Mouse (Mus musculus): ENCODE results near the gene Nfatc4. TPM values are rescaled to one million over a fixed set of nuclear protein-coding genes. Genes with fewer than 3 reads are reported as not detected.

Gene Nfatc4
- 25.7 and 26.3 TPM in 2 replicates for polyA plus RNA-seq (2015; fragmentation: Nextera tagmentation; extraction: Ambion mirVana)

- Histone ChIP-seq H3K27ac (peak within 1 kb of the TSS; percentile 95), H3K4me3 (replicated peaks) (peak within 1 kb of the TSS; percentile 62), H3K4me1 (replicated peaks) (peaks cover 26% of the 10 kb centered on the region), H3K36me3 (no peaks in the 10 kb centered on the region), H3K9me3 (no peaks in the 10 kb centered on the region), H3K4me2 (replicated peaks) (peak within 1 kb of the TSS; percentile 90), H3K9ac (peak within 1 kb of the TSS; percentile 73), H3K27me3 (replicated peaks) (peaks cover 3% of the 10 kb centered on the region; the same call in 1 of the 2 replicates)
- peak; percentile 89 for ATAC-seq
- under 1% methylated on average over 41 of the region's 46 CpGs for WGBS
Measured at GRCm38 (mm10) chr14:55822991-55823762, at the start of gene Nfatc4. Nfatc4 (plus strand) TSS chr14:55823144.

GRCm38 (mm10) chr14:55776711-55777110 is 46.2 kb upstream of the Nfatc4 start:
- peak; percentile 30; the same call in 1 of the 2 replicates for ATAC-seq
- WGBS: 39% methylated on average over 7 of the region's 7 CpGs
- H3K4me2 ChIP-seq (replicated peaks): no peak overlapping the region
- H3K36me3 ChIP-seq: no peaks in the 10 kb centered on the region
- no peak overlapping the region for H3K4me3 ChIP-seq (replicated peaks)
- H3K4me1 ChIP-seq (replicated peaks): peaks cover 9% of the 10 kb centered on the region
- no peaks in the 10 kb centered on the region; the same call in 1 of the 2 replicates for H3K27me3 ChIP-seq (replicated peaks)
- 0 out of 2 replicates have a peak overlapping the region, but pooled peaks have one; percentile 10 for H3K27ac ChIP-seq
- H3K9me3 ChIP-seq: no peaks in the 10 kb centered on the region
- no peak overlapping the region for H3K9ac ChIP-seq

DNA sequence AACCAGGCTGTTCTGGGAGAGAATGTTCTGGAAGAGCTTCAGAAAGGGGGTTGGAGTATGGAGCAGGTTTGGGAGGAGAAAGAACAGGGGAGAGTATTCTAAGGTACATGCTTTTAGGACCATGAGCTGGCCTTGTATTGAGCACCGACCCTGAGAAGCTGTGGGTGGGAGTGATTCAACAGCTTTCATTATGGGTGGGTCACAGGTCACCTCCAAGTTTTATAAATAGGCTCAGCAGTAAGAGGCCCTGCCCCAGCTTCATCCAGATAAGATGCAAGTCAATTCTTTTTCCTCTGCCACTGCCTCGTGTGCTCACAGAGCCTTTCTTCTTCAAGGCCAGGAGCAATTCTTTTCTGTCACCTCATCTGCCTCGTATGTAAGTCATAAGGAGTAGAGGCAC is 45.8 kb upstream of the Nfatc4 start:
- Histone ChIP-seq H3K27me3 (replicated peaks) (no peaks in the 10 kb centered on the region), H3K4me2 (replicated peaks) (no peak overlapping the region), H3K4me3 (replicated peaks) (no peak overlapping the region), H3K9ac (no peak overlapping the region), H3K4me1 (replicated peaks) (peaks cover 10% of the 10 kb centered on the region), H3K9me3 (no peaks in the 10 kb centered on the region), H3K36me3 (no peaks in the 10 kb centered on the region), H3K27ac (0 out of 2 replicates have a peak overlapping the region, but pooled peaks have one; percentile 10)
- peak; percentile 52; the same call in 1 of the 2 replicates for ATAC-seq
- WGBS: 14% methylated on average over 3 of the region's 3 CpGs

DNA sequence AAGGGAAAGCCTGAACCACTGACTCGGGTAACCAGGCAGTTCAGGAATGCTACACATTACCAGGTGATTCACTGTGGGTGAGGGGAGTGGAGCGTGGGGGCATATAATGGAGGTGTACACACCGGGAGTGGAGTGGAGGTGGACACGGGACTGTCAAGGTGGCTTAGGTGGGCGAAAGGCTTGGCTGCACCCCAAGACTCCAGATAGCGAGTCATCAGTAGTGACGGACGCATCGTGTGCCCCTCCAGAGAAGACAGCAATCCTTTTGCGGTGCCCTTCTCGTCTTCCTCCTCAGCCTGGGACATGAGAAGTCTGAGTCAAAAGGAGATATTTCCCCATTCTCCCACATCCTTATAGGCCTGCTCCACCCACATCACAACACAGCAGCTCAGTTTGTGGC is 45.1 kb upstream of the Nfatc4 start:
- WGBS: 83% methylated on average over 11 of the region's 11 CpGs
- Histone ChIP-seq H3K27me3 (replicated peaks) (0 out of 2 replicates have a peak, but pooled peaks cover 3% of the 10 kb centered on the region), H3K27ac (no peak overlapping the region), H3K4me3 (replicated peaks) (no peak overlapping the region), H3K9ac (no peak overlapping the region), H3K4me1 (replicated peaks) (peaks cover 15% of the 10 kb centered on the region), H3K36me3 (no peaks in the 10 kb centered on the region), H3K9me3 (no peaks in the 10 kb centered on the region), H3K4me2 (replicated peaks) (no peak overlapping the region)
- no peak for ATAC-seq

GRCm38 (mm10) chr14:55778686-55779085 is 44.3 kb upstream of the Nfatc4 start:
- H3K9me3 ChIP-seq: no peaks in the 10 kb centered on the region
- no peaks in the 10 kb centered on the region for H3K36me3 ChIP-seq
- WGBS: 89% methylated on average over 15 of the region's 15 CpGs
- no peak overlapping the region for H3K9ac ChIP-seq
- ATAC-seq: no peak
- peaks cover 3% of the 10 kb centered on the region; the same call in 1 of the 2 replicates for H3K27me3 ChIP-seq (replicated peaks)
- H3K4me1 ChIP-seq (replicated peaks): peaks cover 20% of the 10 kb centered on the region
- H3K27ac ChIP-seq: no peak overlapping the region
- no peak overlapping the region for H3K4me3 ChIP-seq (replicated peaks)
- no peak overlapping the region for H3K4me2 ChIP-seq (replicated peaks)

DNA sequence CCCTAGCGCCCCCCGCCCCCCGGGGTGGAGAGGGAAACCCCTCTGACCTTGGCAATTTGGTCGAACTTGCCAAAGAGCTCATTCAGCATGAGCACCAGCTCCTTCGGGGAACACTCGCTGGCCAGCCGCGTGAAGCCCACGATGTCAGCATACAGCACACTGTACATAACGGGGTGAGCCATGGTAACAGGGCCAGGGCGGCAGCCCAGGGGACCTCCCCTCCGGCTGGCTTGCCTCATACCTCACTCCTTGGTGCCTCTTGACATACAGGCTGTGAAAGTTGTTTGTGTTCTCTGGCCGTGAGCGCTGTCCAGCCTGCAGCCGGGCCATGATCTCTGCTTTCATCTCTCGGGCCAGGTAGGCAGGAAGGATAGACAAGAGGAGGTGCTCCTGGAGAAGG is 43.3 kb upstream of the Nfatc4 start:
- Histone ChIP-seq H3K27me3 (replicated peaks) (peaks cover 6% of the 10 kb centered on the region; the same call in 1 of the 2 replicates), H3K36me3 (no peaks in the 10 kb centered on the region), H3K4me1 (replicated peaks) (peaks cover 23% of the 10 kb centered on the region), H3K27ac (no peak overlapping the region), H3K9me3 (no peaks in the 10 kb centered on the region), H3K4me2 (replicated peaks) (no peak overlapping the region), H3K4me3 (replicated peaks) (no peak overlapping the region), H3K9ac (no peak overlapping the region)
- no peak for ATAC-seq
- 56% methylated on average over 16 of the region's 16 CpGs for WGBS

DNA sequence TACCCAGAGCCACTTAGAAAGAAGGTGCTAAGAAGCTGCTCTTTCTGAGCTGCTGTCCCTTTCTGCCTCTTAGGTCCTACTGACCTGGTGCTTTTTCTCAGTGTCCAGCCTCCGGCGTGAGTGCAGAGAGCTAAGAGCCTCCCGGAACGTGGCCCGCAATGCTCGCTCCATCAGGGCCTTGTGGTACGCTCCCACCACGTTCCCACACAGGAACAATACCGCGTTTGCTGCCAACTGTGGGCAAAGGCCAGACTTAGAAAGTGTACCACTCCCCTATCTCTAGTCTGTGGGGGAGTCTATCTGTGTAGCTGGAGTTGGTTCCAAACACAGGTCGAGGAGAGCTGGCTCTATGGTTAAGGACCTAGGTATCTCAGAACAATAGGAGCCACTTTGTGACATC is 42.2 kb upstream of the Nfatc4 start:
- Histone ChIP-seq H3K4me2 (replicated peaks) (no peak overlapping the region), H3K27ac (no peak overlapping the region), H3K4me1 (replicated peaks) (peaks cover 23% of the 10 kb centered on the region), H3K4me3 (replicated peaks) (no peak overlapping the region), H3K9me3 (no peaks in the 10 kb centered on the region), H3K9ac (no peak overlapping the region), H3K36me3 (no peaks in the 10 kb centered on the region), H3K27me3 (replicated peaks) (peaks cover 6% of the 10 kb centered on the region; the same call in 1 of the 2 replicates)
- WGBS: 84% methylated on average over 11 of the region's 11 CpGs
- no peak for ATAC-seq

GRCm38 (mm10) chr14:55781310-55781709 is 41.6 kb upstream of the Nfatc4 start:
- Histone ChIP-seq H3K36me3 (no peaks in the 10 kb centered on the region), H3K4me3 (replicated peaks) (no peak overlapping the region), H3K9me3 (no peaks in the 10 kb centered on the region), H3K4me2 (replicated peaks) (peak overlapping the region; percentile 46), H3K27me3 (replicated peaks) (peaks cover 6% of the 10 kb centered on the region; the same call in 1 of the 2 replicates), H3K9ac (no peak overlapping the region), H3K27ac (no peak overlapping the region), H3K4me1 (replicated peaks) (peaks cover 23% of the 10 kb centered on the region)
- WGBS: 15% methylated on average over 14 of the region's 14 CpGs
- ATAC-seq: peak; percentile 59

DNA sequence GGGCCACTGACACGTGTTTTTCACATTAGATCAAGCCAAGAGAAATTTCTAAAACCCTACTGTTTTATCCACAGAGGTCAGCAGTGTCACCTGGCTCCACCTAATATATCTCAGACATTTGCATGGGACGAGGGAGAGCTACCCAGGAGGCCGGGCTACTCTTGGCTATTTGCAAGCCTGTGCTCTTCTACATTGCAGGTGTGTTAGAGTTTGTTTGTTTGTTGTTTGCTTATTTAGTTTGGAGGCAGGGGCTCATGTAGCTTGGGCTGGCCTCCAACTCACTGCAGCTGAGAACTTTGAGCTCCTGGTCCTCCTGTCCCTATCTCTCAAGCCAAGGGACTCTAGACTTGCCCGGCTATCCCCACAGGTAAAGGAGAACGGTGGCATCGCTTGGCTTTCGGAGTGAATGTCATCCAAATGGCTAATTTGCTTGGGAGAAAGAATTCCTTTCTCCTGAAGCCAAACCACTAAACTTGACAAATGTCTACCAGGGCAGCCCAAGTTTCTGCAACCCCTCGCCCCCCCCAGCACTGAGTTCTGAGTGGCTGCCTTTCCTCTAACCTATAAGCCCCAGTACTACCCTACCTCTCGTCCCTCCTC is 40.5 kb upstream of the Nfatc4 start:
- 55% methylated on average over 9 of the region's 9 CpGs for WGBS
- H3K9ac ChIP-seq: no peak overlapping the region

DNA sequence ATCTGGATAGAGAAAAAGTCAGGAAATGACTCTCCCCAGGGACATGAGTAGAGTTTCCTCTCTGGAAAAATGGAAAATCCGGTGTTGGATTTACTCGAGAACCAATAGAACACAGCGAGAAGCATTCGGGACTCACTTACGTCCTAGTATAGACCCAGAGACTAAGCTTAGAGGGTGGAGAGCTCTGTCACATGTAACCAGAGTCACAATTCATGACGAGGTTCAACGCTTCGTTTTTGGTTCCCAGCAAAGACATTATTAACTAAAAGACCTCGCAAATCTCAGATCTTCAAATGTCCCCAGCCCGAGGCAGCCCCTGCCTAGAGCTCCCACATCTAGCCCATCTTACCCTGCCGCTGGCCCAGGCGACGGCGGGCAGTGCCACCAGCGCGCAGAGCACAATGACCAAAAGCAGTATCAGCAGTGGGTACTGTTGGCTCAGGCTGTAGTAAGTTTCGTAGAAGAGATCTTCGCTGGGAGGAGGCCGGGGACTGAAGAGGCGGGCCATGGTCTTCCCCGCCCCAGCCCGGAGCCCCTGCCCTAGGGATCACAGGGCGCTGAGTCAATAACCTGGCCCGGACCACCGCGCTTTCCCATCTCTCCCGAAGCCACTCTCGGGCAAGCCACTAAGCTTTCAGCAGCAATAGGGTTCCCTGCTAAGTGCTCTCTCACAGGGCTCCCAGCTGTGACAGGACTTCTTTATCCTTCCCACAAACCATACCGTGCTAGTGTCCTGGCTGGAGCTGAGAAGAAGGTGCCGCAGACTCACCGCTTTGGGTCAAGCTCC is 39.6 kb upstream of the Nfatc4 start:
- peak; percentile 19 for ATAC-seq
- Histone ChIP-seq H3K36me3 (no peaks in the 10 kb centered on the region), H3K9ac (peak overlapping the region; percentile 45), H3K27me3 (replicated peaks) (peaks cover 6% of the 10 kb centered on the region; the same call in 1 of the 2 replicates), H3K4me2 (replicated peaks) (peak overlapping the region; percentile 78), H3K9me3 (no peaks in the 10 kb centered on the region), H3K27ac (peak overlapping the region; percentile 56; the same call in 1 of the 2 replicates), H3K4me3 (replicated peaks) (peak overlapping the region; percentile 43), H3K4me1 (replicated peaks) (peaks cover 26% of the 10 kb centered on the region)
- 6% methylated on average over 31 of the region's 31 CpGs for WGBS

More for the DNA sequence above, 40.5 kb upstream of the Nfatc4 start:
- H3K4me3 ChIP-seq (replicated peaks): peak overlapping the region; percentile 43
- ATAC-seq: no peak
- H3K4me1 ChIP-seq (replicated peaks): peaks cover 19% of the 10 kb centered on the region
- peaks cover 6% of the 10 kb centered on the region; the same call in 1 of the 2 replicates for H3K27me3 ChIP-seq (replicated peaks)
- peak overlapping the region; percentile 78 for H3K4me2 ChIP-seq (replicated peaks)
- H3K27ac ChIP-seq: 0 out of 2 replicates have a peak overlapping the region, but pooled peaks have one; percentile 56
- no peaks in the 10 kb centered on the region for H3K36me3 ChIP-seq
- no peaks in the 10 kb centered on the region for H3K9me3 ChIP-seq

DNA sequence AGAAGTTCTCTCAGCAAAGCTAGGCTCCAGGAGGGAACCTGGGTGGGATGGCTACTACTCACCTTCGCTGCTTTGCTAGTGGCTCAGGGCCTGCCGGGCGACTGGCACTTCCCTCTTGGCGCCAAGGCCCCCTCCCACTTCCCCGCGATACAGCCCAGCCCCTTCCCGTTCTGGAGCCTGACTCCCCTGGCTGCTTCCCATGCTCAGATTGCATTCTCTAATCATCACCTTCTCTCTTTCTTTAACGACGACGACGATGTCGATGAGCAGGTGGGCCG is 39.0 kb upstream of the Nfatc4 start, which contains the start of gene Adcy4:
Gene Adcy4, minus strand, starts transcription at position 138 of the 278 bp plus-strand sequence.
- H3K27ac ChIP-seq: peak within 1 kb of the TSS; percentile 56; the same call in 1 of the 2 replicates
- ATAC-seq: no peak

DNA sequence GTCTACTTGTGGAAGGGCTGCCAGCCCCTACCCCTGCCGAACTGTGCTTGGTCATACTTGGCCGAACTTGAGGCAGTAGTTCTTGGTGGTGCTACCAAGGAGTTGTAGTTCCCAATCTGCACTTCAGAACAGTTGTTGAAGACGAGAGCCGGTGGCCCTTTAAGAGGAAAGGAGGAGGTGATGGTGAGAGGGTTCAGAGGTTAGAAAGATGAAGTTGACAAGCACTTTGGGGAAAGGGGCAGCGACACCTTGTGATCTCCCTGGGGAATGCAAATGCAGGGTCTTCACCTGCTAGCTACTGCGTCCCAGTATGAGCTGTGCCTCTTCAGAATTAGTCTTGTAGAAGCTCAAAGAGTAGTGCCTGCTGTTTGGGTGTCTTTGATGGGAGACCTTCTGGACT is 37.7 kb upstream of the Nfatc4 start:
- Histone ChIP-seq H3K36me3 (no peaks in the 10 kb centered on the region), H3K4me2 (replicated peaks) (no peak overlapping the region), H3K4me1 (replicated peaks) (peaks cover 29% of the 10 kb centered on the region), H3K9ac (no peak overlapping the region), H3K9me3 (no peaks in the 10 kb centered on the region), H3K27me3 (replicated peaks) (peaks cover 6% of the 10 kb centered on the region; the same call in 1 of the 2 replicates), H3K27ac (no peak overlapping the region), H3K4me3 (replicated peaks) (no peak overlapping the region)
- 38% methylated on average over 6 of the region's 6 CpGs for WGBS
- ATAC-seq: no peak

More for the DNA sequence above, 39.0 kb upstream of the Nfatc4 start, which contains the start of gene Adcy4:
- Histone ChIP-seq H3K36me3 (no peaks in the 10 kb centered on the region), H3K9me3 (no peaks in the 10 kb centered on the region), H3K4me3 (replicated peaks) (peak within 1 kb of the TSS; percentile 43), H3K4me1 (replicated peaks) (peaks cover 29% of the 10 kb centered on the region), H3K4me2 (replicated peaks) (peak within 1 kb of the TSS; percentile 78), H3K9ac (peak within 1 kb of the TSS; percentile 45), H3K27me3 (replicated peaks) (peaks cover 6% of the 10 kb centered on the region; the same call in 1 of the 2 replicates)
- 24% methylated on average over 13 of the region's 13 CpGs for WGBS

Data from intestine, embryonic 15.5 days (tissue).